Mouse (Mus musculus): ENCODE measurements around the gene Nup210l. TPM values are rescaled to one million over a fixed set of nuclear protein-coding genes. Genes with fewer than 3 reads are reported as not detected.

Gene Nup210l
- polyA plus RNA-seq, 1 experiment from 2014 or later = not detected

DNA sequence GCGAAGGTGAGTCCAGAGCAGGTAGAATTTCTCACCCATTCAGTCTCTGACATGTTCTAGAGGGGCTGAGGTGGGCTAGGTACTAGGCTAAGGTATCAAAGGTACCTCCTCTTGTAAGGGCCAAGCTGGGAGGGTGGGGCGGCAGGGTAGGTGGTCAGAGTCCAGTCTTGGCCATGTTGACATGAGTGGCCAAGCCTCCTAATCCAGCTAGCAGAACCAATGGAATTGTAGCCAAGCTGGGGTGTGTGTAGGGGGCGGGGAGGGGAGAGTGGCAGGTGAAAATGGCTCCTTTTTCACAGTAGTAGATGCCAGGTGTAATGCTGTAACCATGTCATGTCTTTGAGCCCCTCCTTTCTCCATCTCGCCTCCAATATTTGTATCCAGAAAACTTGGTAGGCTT lies 154.6 kb downstream of the Nup210l start:
- no peak for ATAC-seq
- H3K4me1 ChIP-seq (replicated peaks; ENCODE audit: control insufficient read depth, insufficient read depth, low read length) = 0 out of 2 replicates have a peak, but pooled peaks cover 4% of the 10 kb centered on the region
- H3K27ac ChIP-seq (ENCODE audit: low read depth, low read length) = no peak overlapping the region
- no peaks in the 10 kb centered on the region for H3K9me3 ChIP-seq (ENCODE audit: control insufficient read depth)
- no peaks in the 10 kb centered on the region for H3K27me3 ChIP-seq (replicated peaks; ENCODE audit: control insufficient read depth, insufficient read depth, low read length)
- no peak overlapping the region for H3K4me2 ChIP-seq (replicated peaks; ENCODE audit: low read depth)
- H3K4me3 ChIP-seq (ENCODE audit: low read depth, low read length) = no peak overlapping the region
- H3K36me3 ChIP-seq (ENCODE audit: control insufficient read depth, insufficient read depth) = peaks cover 57% of the 10 kb centered on the region
- WGBS = 67% methylated on average over 4 of the region's 4 CpGs
- H3K9ac ChIP-seq (ENCODE audit: low read depth, low read length) = no peak overlapping the region
- no peak for TF ChIP-seq CTCF (IDR thresholded peaks at IDR 0.05; ENCODE audit: low read depth)

MicroRNAs encoded within 50 kb of the gene (microRNA counts, 519-probe panel; counts per million panel counts)
- microRNA mmu-miR-190b = 4,239 counts per million, percentile 62 among the panel's probes with 10 or more counts

Small RNA genes lying within 50 kb of the gene (microRNA-seq; reads per million reads assigned to microRNA genes)
- 12.0 reads per million, percentile 23 among the genes with 10 or more reads in this experiment for gene Mir190b

Other genes starting within 250 kb of the Nup210l start
- gene Il6ra, start 190.9 kb upstream of the Nup210l start, polyA plus RNA-seq (2015; fragmentation: Nextera tagmentation; extraction: Ambion mirVana) = 2.8 and 3.2 TPM in 2 replicates
- 2.4 TPM in 2 replicates for gene Atp8b2, start 140.6 kb upstream of the Nup210l start, polyA plus RNA-seq (2015; fragmentation: Nextera tagmentation; extraction: Ambion mirVana)
- 64.0 and 65.1 TPM in 2 replicates for gene Hax1, start 105.4 kb upstream of the Nup210l start, polyA plus RNA-seq (2015; fragmentation: Nextera tagmentation; extraction: Ambion mirVana)
- gene 4933434E20Rik, start 52.5 kb upstream of the Nup210l start, polyA plus RNA-seq (2015; fragmentation: Nextera tagmentation; extraction: Ambion mirVana) = 128 and 130 TPM in 2 replicates
- 112 and 117 TPM in 2 replicates for gene Ubap2l, start 51.5 kb upstream of the Nup210l start, polyA plus RNA-seq (2015; fragmentation: Nextera tagmentation; extraction: Ambion mirVana)
- 311 and 332 TPM in 2 replicates for gene Tpm3, start 31.5 kb upstream of the Nup210l start, polyA plus RNA-seq (2015; fragmentation: Nextera tagmentation; extraction: Ambion mirVana)
- 1,181 and 1,228 TPM in 2 replicates for gene Rps27, start 109.5 kb downstream of the Nup210l start, polyA plus RNA-seq (2015; fragmentation: Nextera tagmentation; extraction: Ambion mirVana)
- 22.7 and 23.1 TPM in 2 replicates for gene Rab13, start 109.6 kb downstream of the Nup210l start, polyA plus RNA-seq (2015; fragmentation: Nextera tagmentation; extraction: Ambion mirVana)
- gene Jtb, start 127.5 kb downstream of the Nup210l start, polyA plus RNA-seq (2015; fragmentation: Nextera tagmentation; extraction: Ambion mirVana) = 169 and 172 TPM in 2 replicates
- 7.5 and 8.6 TPM in 2 replicates for gene Creb3l4, start 139.4 kb downstream of the Nup210l start, polyA plus RNA-seq (2015; fragmentation: Nextera tagmentation; extraction: Ambion mirVana)
- 153 and 158 TPM in 2 replicates for gene Slc39a1, start 144.0 kb downstream of the Nup210l start, polyA plus RNA-seq (2015; fragmentation: Nextera tagmentation; extraction: Ambion mirVana)
- gene Crtc2, start 150.0 kb downstream of the Nup210l start, polyA plus RNA-seq (2015; fragmentation: Nextera tagmentation; extraction: Ambion mirVana) = 12.2 and 14.9 TPM in 2 replicates
- gene Dennd4b, start 161.1 kb downstream of the Nup210l start, polyA plus RNA-seq (2015; fragmentation: Nextera tagmentation; extraction: Ambion mirVana) = 0.93 and 0.94 TPM in 2 replicates
- 4.7 and 6.6 TPM in 2 replicates for gene Gatad2b, start 189.0 kb downstream of the Nup210l start, polyA plus RNA-seq (2015; fragmentation: Nextera tagmentation; extraction: Ambion mirVana)